Mouse (Mus musculus) brain, embryonic 14.5 days (tissue): ENCODE data around the gene Nfs1.

Experiments used
- CTCF ChIP-seq: fragments of 200-500 bp; IDR thresholded peaks from 2 replicates; pipeline ENCODE4 v1.5.1; 2012; ENCODE audit warnings: inconsistent platforms, mild to moderate bottlenecking, moderate library complexity, borderline replicate concordance; ENCODE audit not compliant: insufficient read depth, insufficient read length; ENCODE audit errors: extremely low read depth
- POLR2A ChIP-seq: fragments of 200-500 bp; IDR thresholded peaks from 2 replicates; pipeline ENCODE4 v1.6.1; 2012; ENCODE audit warnings: mild to moderate bottlenecking, inconsistent platforms, borderline replicate concordance; ENCODE audit not compliant: poor library complexity, insufficient read depth, insufficient read length, severe bottlenecking; ENCODE audit errors: extremely low read depth

DNA sequence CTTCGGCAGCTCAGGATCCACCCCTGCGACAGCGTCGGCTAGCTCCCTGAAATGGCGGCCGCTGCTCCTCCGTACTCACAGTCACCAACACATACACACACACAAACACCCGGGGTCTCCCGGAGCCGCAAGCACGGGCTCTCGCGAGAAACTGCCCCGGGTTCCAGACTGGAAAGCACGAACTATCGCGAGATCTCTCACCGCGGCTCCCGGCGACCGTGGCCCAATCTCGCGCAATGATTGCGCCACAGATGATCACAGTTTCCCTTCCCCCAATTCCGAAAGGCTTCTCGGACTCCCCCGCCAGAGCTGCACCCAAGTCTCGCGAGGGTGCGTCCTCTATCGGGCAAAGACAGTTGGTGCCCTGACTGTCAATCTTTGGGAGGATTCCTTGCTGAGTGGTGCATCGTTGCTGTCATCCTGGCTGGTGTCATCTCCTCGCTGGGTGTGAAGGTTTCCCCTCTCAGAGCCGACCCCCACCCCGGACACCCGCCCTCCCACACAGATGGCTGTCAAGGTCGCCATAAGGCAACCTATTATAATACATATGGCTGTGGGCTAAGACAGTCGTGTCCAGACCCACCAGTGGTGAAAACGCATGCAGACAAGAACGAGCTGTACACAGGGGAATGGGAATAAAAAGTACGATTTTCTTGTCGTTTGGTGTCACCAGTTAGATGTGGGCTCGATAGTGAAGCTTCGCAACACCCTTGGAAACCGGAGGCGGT, 36.3 kb upstream of the Nfs1 start, which contains the start of gene Rbm39:
- peak; percentile 88; the same call in 1 of the 2 replicates for TF ChIP-seq POLR2A
- peak; percentile 52 for TF ChIP-seq CTCF
